Mouse (Mus musculus): ENCODE measurements around the gene Txnrd1.

Txnrd1 gene

GRCm38 (mm10) chr10:82923547-82923946 is 89.8 kb downstream of the Txnrd1 start:
- no peak for DNase-seq

GRCm38 (mm10) chr10:82924750-82925149 is 91.0 kb downstream of the Txnrd1 start:
- no peak for DNase-seq

GRCm38 (mm10) chr10:82925624-82926023 is 91.9 kb downstream of the Txnrd1 start:
- DNase-seq = no peak

GRCm38 (mm10) chr10:82935018-82935633 is 101.4 kb downstream of the Txnrd1 start:
- DNase-seq = no peak

- no peak for DNase-seq
Observed at GRCm38 (mm10) chr10:82935774-82936173, 102.0 kb downstream of the Txnrd1 start.

Data from kidney, postnatal 10 days (tissue).